Mouse (Mus musculus) T-helper 2 cell (primary cell): ENCODE data around the gene Dgkg.

ENCODE experiments used
- in situ Hi-C: fragments of 300-600 bp; cut with MboI, MseI; formaldehyde crosslinking; loops from one replicate; pipeline ENCODE4 v1.15.1; 2025; ENCODE audit warnings: high pct_unique_total_duplicates

Gene Dgkg

GRCm38 (mm10) chr16:22501855-22502254 lies 155.2 kb downstream of the Dgkg start:
- in situ Hi-C loops: no loop called here

GRCm38 (mm10) chr16:22500561-22500960 lies 156.5 kb downstream of the Dgkg start:
- in situ Hi-C loops: no loop called here

- in situ Hi-C loops: no loop called here
Observed at GRCm38 (mm10) chr16:22499951-22500350, 157.1 kb downstream of the Dgkg start.

GRCm38 (mm10) chr16:22499447-22499846 lies 157.6 kb downstream of the Dgkg start:
- in situ Hi-C loops: no loop called here

DNA sequence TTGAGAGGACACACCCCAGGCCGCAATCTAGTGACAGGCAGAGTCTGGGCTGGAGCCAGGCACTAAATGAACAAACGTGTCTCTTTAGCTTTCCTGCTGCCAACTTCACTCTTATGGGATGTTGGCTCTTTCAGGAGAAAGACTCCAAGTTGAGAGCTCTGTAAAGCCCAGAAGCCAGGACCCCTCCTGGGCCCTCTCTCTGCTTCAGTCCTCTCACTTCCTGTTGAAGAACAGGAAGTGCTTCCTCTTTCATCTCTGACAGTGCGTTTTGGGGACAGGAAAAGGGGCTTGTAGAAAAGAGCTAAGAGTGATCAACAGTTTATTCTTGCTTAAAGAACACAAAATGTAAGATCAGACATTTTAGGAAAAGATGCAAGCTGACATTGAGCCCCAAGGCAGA lies 159.0 kb downstream of the Dgkg start:
- in situ Hi-C loops: no loop called here

GRCm38 (mm10) chr16:22495259-22495658 lies 161.8 kb downstream of the Dgkg start:
- in situ Hi-C loops: no loop called here

DNA sequence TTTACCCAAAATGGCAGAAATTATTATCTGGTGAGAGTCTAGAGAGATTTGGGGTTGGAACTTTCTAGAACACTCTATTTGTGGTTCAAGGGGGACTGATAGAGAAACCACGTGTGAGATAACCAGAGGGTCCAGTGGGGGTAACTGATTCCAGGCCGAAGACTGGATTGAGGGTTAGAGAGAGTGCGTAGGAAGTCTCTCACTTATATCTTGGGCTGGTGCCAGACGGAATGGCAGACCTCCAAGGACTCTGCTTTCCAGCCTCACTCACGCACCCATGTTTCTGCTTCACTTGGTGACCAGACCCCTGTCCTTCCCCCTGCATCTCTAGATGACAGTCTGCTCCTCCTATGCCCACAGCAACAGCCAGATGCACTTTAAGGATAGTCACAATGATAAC lies 162.2 kb downstream of the Dgkg start:
- in situ Hi-C loops: no loop called here

DNA sequence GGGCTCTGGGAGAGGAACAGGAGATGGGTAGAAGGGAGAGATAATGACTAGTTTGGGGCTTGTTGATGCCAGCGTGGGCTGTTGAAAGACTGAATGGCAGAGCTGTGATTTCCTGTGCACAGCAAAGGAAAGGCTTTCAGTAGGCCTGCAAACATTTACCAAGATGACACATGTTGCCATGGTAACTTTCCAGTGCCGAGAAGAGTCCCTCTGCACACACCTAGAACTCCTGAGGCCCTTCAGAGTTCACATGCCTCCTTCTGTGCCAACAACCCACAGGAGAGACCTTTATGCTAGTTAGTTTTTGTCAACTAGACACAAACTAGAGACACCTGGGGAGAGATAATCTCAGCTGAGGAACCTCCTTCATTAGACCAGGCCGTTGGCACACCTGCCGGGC lies 163.6 kb downstream of the Dgkg start:
- in situ Hi-C loops: no loop called here

DNA sequence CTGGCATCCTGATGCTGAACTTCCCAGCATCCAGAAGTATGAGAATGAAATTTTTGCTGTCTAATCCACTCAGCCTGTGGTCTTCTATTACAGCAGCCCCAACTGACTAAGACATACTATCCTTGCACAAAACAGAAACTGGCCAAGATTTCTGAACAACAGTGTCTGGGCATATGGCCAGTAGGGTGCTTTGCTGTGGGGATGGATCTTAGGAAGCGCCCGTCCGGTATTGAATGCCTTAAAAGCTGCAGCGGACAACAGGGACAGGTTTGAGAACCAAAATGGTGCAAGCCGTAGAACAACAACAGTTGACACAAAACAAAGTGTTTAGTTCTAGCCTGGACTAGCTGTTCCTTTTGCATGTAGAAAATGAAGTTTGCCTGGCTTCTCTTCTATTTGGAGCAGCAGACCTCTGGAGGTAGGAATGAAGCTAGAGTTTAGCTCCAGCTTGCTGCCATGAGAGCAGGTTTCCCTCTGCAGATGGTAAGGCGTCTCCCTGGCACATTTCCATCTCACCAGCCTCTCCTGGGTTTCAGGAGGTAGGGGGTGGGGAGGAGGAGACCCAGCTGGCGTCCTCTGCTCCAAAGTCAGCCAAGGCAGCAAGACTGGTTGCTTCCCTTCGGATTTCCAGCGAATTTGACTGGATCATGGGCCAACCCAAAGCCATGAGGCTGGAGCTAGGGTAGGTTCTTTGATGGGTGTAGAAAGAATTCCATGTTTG lies 165.4 kb downstream of the Dgkg start:
- in situ Hi-C loops: no loop called here

- in situ Hi-C loops: no loop called here
Observed at GRCm38 (mm10) chr16:22483900-22484299, 173.1 kb downstream of the Dgkg start.

DNA sequence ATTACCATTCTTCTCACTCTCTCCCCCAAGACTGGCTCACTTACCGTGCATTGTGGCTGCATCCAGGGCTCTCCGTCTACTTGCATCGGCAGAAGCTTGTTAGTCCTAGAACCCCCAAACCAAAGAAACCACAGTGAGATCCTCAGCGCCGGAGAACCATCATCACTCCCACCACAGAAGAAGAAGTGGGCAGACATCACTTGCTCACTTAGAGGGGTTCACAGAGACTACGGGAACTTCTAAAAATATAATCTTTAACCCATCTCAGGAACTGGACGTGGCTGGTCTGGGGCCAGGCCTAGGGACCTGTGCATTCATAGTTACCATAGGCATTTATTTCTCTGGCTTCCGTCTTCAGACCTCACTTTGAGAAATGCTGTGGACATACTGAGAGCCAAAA lies 177.7 kb downstream of the Dgkg start:
- in situ Hi-C loops: no loop called here

DNA sequence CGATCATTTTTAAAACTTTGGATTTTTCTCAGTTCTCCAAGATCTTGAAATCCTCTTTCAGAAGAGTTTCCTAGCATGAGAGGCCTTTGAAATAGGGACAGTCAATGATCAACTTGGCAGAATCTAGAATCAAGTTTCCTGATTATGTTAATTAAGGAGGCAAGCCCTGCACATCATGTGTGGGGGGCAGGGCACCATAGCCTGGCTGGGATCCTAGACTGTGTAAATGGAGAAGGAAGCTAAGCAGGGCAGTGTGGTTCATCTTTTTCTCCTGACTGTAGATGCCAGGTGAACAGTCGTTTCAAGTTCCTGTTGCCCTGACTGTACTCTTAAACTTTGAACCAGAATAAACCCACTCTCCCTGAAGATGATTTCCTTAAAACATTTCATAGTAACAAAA lies 185.3 kb downstream of the Dgkg start:
- in situ Hi-C loops: no loop called here

GRCm38 (mm10) chr16:22469385-22469784 lies 187.6 kb downstream of the Dgkg start:
- in situ Hi-C loops: no loop called here

DNA sequence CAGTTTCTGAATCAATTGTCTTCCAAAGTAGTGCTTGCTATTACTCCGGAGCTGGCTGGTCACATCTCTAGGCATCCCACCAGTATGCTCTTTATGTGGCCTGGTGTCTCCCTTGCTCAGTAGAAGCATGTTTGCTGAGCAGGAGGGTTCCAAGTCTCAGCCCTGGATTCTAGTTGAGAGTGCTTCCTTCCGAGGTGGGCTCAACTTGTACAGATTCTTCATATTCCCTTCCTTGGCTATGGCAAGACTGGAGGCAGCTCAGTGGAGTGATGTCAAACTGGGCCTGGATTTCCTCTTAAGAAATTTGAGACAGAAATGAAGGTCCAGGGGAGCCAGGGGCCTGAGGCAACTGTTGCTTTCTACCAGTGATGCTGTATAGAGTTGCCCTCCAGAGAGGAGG lies 189.9 kb downstream of the Dgkg start:
- in situ Hi-C loops: no loop called here

DNA sequence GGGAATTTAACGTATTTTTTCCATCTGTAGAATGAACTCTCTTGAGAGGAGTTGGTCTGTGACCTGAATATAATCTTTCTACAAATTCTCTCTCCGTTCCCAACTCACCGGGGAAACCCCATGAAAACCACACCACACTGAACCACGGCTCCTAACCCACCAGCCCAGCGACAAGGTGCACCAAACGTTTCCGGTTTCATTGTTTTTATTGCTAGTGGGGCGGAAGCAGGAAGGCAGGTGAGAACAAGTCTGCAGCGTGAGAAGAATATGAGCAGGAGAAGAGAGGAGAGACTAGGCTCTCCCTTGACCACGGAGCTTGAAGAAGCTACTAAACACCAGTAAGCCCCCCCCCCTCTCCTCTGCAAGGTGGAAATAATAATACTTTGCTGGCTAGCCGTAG lies 190.6 kb downstream of the Dgkg start:
- in situ Hi-C loops: no loop called here

DNA sequence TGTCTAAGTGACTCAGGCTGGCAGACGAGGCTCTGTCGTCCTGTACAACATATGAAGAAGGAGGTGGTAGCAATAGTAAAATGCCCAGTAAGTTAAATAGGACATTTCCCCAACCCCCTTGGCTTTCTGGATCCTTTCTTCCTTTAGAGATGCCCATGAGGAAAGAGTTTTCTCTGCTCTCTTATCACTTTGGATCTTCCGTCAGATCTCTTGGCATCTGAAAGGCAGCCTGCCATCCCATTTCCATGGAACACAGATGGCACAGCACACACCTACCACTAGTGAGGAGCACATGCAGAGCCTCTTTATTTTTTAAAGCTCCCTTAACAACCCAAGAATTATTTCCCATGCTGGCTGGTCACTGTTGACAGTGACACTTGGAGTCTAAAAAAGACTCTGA lies 194.8 kb downstream of the Dgkg start:
- in situ Hi-C loops: no loop called here

DNA sequence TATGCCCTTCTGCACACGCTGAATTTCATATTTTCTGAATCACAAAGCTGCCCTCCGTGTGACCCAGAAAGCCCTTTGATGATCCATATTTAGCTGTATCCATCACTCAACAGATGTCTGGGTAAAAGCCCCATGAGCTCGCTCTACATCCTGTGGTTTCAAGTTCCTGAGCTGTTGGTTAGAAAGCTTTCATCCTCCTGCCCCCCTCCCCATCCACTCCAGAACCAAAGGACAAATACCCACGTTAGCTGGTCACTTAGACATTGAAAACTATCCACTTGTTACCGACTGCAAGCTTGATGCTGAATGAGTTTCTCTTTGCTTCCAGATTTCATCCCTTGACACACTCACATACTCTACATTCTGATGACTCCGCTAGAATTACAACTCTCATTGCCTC lies 195.3 kb downstream of the Dgkg start:
- in situ Hi-C loops: no loop called here

DNA sequence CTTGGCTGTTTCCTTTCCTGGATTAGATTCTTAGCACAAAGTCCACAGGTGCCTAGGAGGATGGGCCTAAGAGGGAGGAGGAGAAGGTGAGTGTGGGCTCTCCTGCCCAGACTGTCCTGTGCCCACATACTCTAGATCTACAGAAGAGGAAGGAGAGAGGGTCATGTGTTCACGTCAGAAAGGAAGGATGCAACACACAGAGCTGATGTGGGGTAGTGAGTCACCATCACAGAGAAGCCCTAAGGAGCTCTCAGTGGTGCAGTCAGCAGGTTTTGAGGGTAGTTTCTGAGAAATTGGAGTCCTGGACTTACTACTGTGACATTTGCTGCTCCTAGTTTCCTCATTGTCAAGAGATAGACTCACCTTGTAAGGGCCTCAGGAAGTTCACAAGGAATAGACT lies 196.1 kb downstream of the Dgkg start:
- in situ Hi-C loops: no loop called here

GRCm38 (mm10) chr16:22452082-22452481 lies 204.9 kb downstream of the Dgkg start:
- in situ Hi-C loops: no loop called here

DNA sequence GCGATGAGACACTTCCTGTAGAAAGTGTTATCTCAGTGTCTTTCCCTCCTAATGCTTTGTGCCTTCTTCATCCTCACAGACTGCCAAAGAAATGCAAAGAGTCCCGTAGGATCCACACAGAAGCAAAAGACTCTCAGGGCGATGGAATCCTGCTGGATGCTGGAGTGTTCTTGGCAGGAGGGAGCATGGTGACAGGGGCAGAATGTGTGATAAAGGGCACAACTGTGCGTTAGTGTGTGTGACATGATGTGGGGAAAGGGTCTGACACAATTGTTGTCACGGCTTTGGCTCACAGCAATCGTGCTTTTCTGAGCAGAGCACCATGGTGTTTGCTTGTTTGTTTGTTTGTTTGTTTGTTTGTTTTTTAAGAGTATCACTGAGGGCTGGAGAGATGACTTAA lies 208.9 kb downstream of the Dgkg start:
- in situ Hi-C loops: no loop called here

- in situ Hi-C loops: no loop called here
Observed at GRCm38 (mm10) chr16:22444786-22445185, 212.2 kb downstream of the Dgkg start.

- in situ Hi-C loops: no loop called here
Observed at GRCm38 (mm10) chr16:22442202-22442601, 214.8 kb downstream of the Dgkg start.

DNA sequence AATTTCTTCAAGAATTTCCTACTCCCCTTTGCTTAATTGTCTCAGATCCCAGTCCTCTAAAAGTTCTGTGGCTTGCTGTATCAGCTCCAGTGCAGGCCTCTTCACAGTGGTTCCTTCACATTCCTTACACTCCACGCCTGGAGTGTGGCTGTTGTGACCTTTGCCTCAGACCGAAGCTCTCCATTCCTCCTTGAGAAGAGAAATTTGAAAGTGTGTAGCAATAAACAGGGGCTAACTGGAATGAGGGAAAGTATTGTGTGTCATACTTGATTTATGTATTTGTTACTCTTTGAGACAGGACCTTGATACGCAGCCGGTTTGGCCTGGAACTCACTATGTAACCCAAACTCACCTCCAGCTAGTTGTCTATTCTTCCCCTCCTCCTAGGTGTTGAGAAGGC lies 215.7 kb downstream of the Dgkg start:
- in situ Hi-C loops: no loop called here

GRCm38 (mm10) chr16:22440269-22440668 lies 216.8 kb downstream of the Dgkg start:
- in situ Hi-C loops: no loop called here
